Mouse (Mus musculus): ENCODE measurements around the gene Crebrf. TPM values are rescaled to one million over a fixed set of nuclear protein-coding genes. Genes with fewer than 3 reads are reported as not detected.

Crebrf gene
- polyA plus RNA-seq (2014; fragmentation: Nextera tagmentation; extraction: Ambion mirVana): 9.1 and 15.1 TPM in 2 replicates

GRCm38 (mm10) chr17:26715271-26715758, at the start of gene Crebrf:
TSS of gene Crebrf (plus strand) at chr17:26715650.
- Histone ChIP-seq H3K4me2 (ENCODE audit: low read depth, low read length) (peak within 1 kb of the TSS; percentile 66), H3K4me1 (ENCODE audit: control insufficient read depth, insufficient read depth, low read length) (peaks cover 7% of the 10 kb centered on the region), H3K27ac (ENCODE audit: low read depth, low read length) (peak within 1 kb of the TSS; percentile 80), H3K27me3 (ENCODE audit: control insufficient read depth, insufficient read depth, low read length) (no peaks in the 10 kb centered on the region), H3K9me3 (ENCODE audit: control insufficient read depth, low read length) (no peaks in the 10 kb centered on the region), H3K4me3 (ENCODE audit: low read depth, low read length) (peak within 1 kb of the TSS; percentile 95), H3K9ac (replicated peaks; ENCODE audit: low read depth, low read length) (peak within 1 kb of the TSS; percentile 70), H3K36me3 (ENCODE audit: control insufficient read depth, insufficient read depth, low read length) (no peaks in the 10 kb centered on the region)
- under 1% methylated on average over 41 of the region's 41 CpGs for WGBS
- peak; percentile 81 for ATAC-seq (ENCODE audit: low read depth)

DNA sequence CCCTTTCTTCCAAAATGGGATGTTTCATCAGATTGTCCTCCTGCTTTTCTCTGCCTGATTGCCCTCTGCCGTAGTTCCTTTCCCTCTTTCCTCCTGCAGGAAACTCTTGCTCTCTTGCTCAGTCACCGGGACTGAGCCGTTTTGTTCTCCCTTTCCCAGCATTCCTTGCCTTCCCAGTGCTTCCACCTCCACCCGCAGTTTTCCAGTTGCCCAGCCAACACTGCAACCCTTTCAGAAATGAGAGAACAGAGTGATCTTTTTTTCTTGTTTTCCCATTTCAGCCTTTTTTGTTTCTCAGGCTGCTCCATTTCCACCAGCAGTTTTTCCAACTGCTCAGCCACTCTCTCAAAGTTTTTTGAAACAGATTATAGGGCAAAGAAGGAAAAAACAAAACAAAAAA, 44.2 kb upstream of the Crebrf start:
- Histone ChIP-seq H3K36me3 (ENCODE audit: control insufficient read depth, insufficient read depth, low read length) (no peaks in the 10 kb centered on the region), H3K4me1 (ENCODE audit: control insufficient read depth, insufficient read depth, low read length) (0 out of 2 replicates have a peak, but pooled peaks cover 2% of the 10 kb centered on the region), H3K9ac (replicated peaks; ENCODE audit: low read depth, low read length) (no peak overlapping the region), H3K4me3 (ENCODE audit: low read depth, low read length) (no peak overlapping the region), H3K27me3 (ENCODE audit: control insufficient read depth, insufficient read depth, low read length) (no peaks in the 10 kb centered on the region), H3K4me2 (ENCODE audit: low read depth, low read length) (no peak overlapping the region), H3K9me3 (ENCODE audit: control insufficient read depth, low read length) (no peaks in the 10 kb centered on the region), H3K27ac (ENCODE audit: low read depth, low read length) (no peak overlapping the region)
- 62% methylated on average over 4 of the region's 4 CpGs for WGBS
- no peak for ATAC-seq (ENCODE audit: low read depth)

DNA sequence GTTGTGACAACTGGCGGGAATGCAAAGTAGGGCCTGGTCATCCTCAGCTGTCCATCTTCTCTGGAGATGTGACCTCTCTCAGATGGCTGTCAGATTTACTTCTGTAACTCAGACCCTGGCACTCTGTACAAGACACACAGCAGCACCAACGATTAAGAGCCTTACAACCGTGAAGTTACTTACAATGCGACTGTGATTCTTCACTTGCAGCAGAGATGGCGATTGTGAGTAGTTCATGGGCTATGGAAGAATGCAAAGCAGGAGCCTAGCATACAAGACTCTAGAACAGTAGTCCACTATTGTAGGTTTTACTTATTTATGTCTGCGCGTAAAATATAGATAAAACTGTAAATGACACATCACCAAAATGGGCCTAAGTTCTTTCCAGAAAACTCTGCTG, 39.6 kb upstream of the Crebrf start:
- H3K4me2 ChIP-seq (ENCODE audit: low read depth, low read length): peak overlapping the region; percentile 84
- H3K27ac ChIP-seq (ENCODE audit: low read depth, low read length): peak overlapping the region; percentile 52; the same call in 1 of the 2 replicates
- peak; percentile 67 for ATAC-seq (ENCODE audit: low read depth)
- peak overlapping the region; percentile 60 for H3K4me3 ChIP-seq (ENCODE audit: low read depth, low read length)
- H3K27me3 ChIP-seq (ENCODE audit: control insufficient read depth, insufficient read depth, low read length): no peaks in the 10 kb centered on the region
- H3K36me3 ChIP-seq (ENCODE audit: control insufficient read depth, insufficient read depth, low read length): no peaks in the 10 kb centered on the region
- peaks cover 24% of the 10 kb centered on the region for H3K4me1 ChIP-seq (ENCODE audit: control insufficient read depth, insufficient read depth, low read length)
- no peaks in the 10 kb centered on the region for H3K9me3 ChIP-seq (ENCODE audit: control insufficient read depth, low read length)
- 24% methylated on average over 7 of the region's 7 CpGs for WGBS
- no peak overlapping the region for H3K9ac ChIP-seq (replicated peaks; ENCODE audit: low read depth, low read length)

DNA sequence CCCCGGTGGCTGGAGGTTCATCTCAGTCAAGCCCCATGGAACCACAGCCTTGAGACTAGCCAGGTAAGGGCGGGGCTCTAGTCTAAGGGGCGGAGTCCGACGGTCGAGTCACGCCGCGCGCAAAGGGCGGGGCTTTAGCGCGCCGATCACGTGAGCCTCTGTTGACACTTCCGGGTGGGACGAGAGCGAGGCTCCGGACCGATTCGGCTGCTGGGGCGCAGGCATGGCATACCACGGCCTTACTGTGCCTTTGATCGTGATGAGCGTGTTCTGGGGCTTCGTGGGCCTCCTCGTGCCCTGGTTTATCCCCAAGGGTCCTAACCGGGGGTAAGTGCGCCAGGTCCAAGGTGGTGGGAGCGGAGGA, 39.2 kb upstream of the Crebrf start:
- Histone ChIP-seq H3K4me1 (ENCODE audit: control insufficient read depth, insufficient read depth, low read length) (peaks cover 24% of the 10 kb centered on the region), H3K36me3 (ENCODE audit: control insufficient read depth, insufficient read depth, low read length) (no peaks in the 10 kb centered on the region), H3K4me3 (ENCODE audit: low read depth, low read length) (peak overlapping the region; percentile 60), H3K9ac (replicated peaks; ENCODE audit: low read depth, low read length) (peak overlapping the region; percentile 58), H3K9me3 (ENCODE audit: control insufficient read depth, low read length) (no peaks in the 10 kb centered on the region), H3K27me3 (ENCODE audit: control insufficient read depth, insufficient read depth, low read length) (no peaks in the 10 kb centered on the region), H3K4me2 (ENCODE audit: low read depth, low read length) (peak overlapping the region; percentile 84), H3K27ac (ENCODE audit: low read depth, low read length) (peak overlapping the region; percentile 83)
- WGBS: under 1% methylated on average over 30 of the region's 30 CpGs
- ATAC-seq (ENCODE audit: low read depth): peak; percentile 95

GRCm38 (mm10) chr17:26676616-26677376, 38.7 kb upstream of the Crebrf start:
- 3% methylated on average over 26 of the region's 26 CpGs for WGBS
- peak; percentile 87 for ATAC-seq (ENCODE audit: low read depth)
- peaks cover 24% of the 10 kb centered on the region for H3K4me1 ChIP-seq (ENCODE audit: control insufficient read depth, insufficient read depth, low read length)
- H3K27ac ChIP-seq (ENCODE audit: low read depth, low read length): peak overlapping the region; percentile 83
- H3K4me3 ChIP-seq (ENCODE audit: low read depth, low read length): peak overlapping the region; percentile 60
- H3K4me2 ChIP-seq (ENCODE audit: low read depth, low read length): peak overlapping the region; percentile 84
- H3K9ac ChIP-seq (replicated peaks; ENCODE audit: low read depth, low read length): peak overlapping the region; percentile 58
- no peaks in the 10 kb centered on the region for H3K9me3 ChIP-seq (ENCODE audit: control insufficient read depth, low read length)
- H3K36me3 ChIP-seq (ENCODE audit: control insufficient read depth, insufficient read depth, low read length): no peaks in the 10 kb centered on the region
- H3K27me3 ChIP-seq (ENCODE audit: control insufficient read depth, insufficient read depth, low read length): no peaks in the 10 kb centered on the region

DNA sequence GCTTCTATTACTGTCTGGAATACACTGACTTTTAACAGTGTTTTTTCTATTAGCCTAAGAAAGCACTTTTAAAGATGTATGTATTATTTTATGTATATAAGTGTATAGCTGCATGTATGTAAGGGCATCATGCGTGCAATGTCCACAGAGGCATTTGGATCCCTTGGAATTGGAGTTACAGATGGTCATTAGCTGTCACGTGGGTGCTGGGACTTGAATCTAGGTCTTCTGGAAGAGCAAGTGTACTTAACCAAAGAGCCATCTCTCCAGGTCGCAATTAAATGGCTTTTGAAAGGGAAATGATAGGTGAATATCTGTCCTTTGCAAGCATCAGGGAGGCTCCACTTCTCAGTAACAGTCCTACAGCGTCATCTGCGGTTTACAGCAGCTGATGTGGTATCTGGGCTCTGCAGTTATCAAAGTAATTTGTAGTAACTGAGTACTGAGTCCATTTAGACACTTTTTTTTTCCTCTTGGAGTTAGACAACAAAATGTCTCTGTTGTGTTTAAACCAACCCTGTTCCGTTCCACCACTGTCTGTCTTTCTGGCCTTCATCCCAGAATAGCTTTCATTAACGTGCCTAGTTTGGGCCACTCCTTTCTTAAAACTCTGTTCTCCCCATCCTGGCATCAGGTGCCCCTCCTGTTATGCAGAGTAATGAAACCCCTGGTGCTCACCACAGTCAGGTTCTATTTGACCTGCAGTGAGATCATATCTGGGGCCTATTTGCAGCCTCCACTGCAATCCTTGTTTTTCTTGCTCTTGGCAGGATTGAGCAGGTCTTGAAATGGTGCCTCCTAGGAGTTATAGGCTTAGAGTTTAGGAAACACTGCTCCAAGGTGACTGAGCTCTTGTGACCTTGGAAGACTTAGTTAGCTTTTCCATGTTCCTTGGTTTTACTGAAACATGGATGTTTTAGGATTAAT, 37.5 kb upstream of the Crebrf start:
- Histone ChIP-seq H3K4me3 (ENCODE audit: low read depth, low read length) (no peak overlapping the region), H3K36me3 (ENCODE audit: control insufficient read depth, insufficient read depth, low read length) (no peaks in the 10 kb centered on the region), H3K27me3 (ENCODE audit: control insufficient read depth, insufficient read depth, low read length) (no peaks in the 10 kb centered on the region), H3K4me1 (ENCODE audit: control insufficient read depth, insufficient read depth, low read length) (peaks cover 24% of the 10 kb centered on the region), H3K27ac (ENCODE audit: low read depth, low read length) (no peak overlapping the region), H3K9me3 (ENCODE audit: control insufficient read depth, low read length) (no peaks in the 10 kb centered on the region), H3K9ac (replicated peaks; ENCODE audit: low read depth, low read length) (no peak overlapping the region), H3K4me2 (ENCODE audit: low read depth, low read length) (peak overlapping the region; percentile 84; the same call in 1 of the 2 replicates)
- no peak for ATAC-seq (ENCODE audit: low read depth)
- WGBS: 87% methylated on average over 7 of the region's 7 CpGs

GRCm38 (mm10) chr17:26681276-26681675, 34.2 kb upstream of the Crebrf start:
- Histone ChIP-seq H3K36me3 (ENCODE audit: control insufficient read depth, insufficient read depth, low read length) (peaks cover 9% of the 10 kb centered on the region), H3K9ac (replicated peaks; ENCODE audit: low read depth, low read length) (no peak overlapping the region), H3K4me3 (ENCODE audit: low read depth, low read length) (no peak overlapping the region), H3K27me3 (ENCODE audit: control insufficient read depth, insufficient read depth, low read length) (no peaks in the 10 kb centered on the region), H3K4me2 (ENCODE audit: low read depth, low read length) (no peak overlapping the region), H3K9me3 (ENCODE audit: control insufficient read depth, low read length) (no peaks in the 10 kb centered on the region), H3K27ac (ENCODE audit: low read depth, low read length) (no peak overlapping the region), H3K4me1 (ENCODE audit: control insufficient read depth, insufficient read depth, low read length) (peaks cover 21% of the 10 kb centered on the region)
- WGBS: 89% methylated on average over 6 of the region's 6 CpGs
- ATAC-seq (ENCODE audit: low read depth): no peak

DNA sequence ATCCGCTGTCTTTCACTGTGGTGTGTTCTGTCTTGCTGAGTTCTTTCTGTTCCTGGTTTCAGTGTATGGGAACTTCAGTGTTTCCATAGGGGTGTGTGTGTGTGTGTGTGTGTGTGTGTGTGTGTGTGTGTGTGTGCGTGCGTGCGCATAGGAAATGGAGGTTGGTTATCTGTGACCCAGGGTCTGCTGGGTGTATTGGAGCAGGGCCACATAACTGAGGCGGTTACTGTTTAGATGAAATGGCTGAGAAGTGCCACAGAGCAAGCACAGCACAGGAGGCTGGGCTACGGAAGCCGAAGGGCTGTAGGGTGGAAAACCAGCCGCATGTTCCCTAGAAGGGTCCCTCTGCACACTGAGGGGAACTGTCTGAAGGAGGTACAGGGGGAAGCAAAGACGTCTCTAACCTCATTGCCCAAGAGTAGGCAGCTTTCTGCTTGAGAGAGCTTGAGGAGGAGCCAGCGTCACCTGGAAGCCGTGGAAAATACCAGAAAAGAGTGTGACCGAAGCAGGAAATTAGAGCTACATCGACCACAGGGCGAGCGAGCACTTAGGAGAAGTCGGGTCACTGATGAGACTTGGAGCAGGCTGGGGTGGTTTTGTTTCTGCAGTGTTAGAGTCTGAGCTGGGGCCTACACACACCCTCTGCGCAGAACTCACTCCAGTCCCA, 29.0 kb upstream of the Crebrf start:
- ATAC-seq (ENCODE audit: low read depth): no peak
- 0 out of 2 replicates have a peak, but pooled peaks cover 8% of the 10 kb centered on the region for H3K4me1 ChIP-seq (ENCODE audit: control insufficient read depth, insufficient read depth, low read length)
- no peak overlapping the region for H3K9ac ChIP-seq (replicated peaks; ENCODE audit: low read depth, low read length)
- no peak overlapping the region for H3K4me2 ChIP-seq (ENCODE audit: low read depth, low read length)
- no peaks in the 10 kb centered on the region for H3K9me3 ChIP-seq (ENCODE audit: control insufficient read depth, low read length)
- no peak overlapping the region for H3K4me3 ChIP-seq (ENCODE audit: low read depth, low read length)
- H3K27me3 ChIP-seq (ENCODE audit: control insufficient read depth, insufficient read depth, low read length): no peaks in the 10 kb centered on the region
- no peak overlapping the region for H3K27ac ChIP-seq (ENCODE audit: low read depth, low read length)
- H3K36me3 ChIP-seq (ENCODE audit: control insufficient read depth, insufficient read depth, low read length): peaks cover 9% of the 10 kb centered on the region
- WGBS: 93% methylated on average over 17 of the region's 17 CpGs
